ENCODE assay signal across 37 mouse cellular contexts in genomic region chr14:56310238-56310637, GRCm38 (mm10). TPM values are rescaled to one million over a fixed set of nuclear protein-coding genes. Genes with fewer than 3 reads are reported as not detected.
"Had no signal": no experiment of that assay in that cellular context is flagged by ENCODE, and none has a peak within 500 bp of the region (broad histone marks: within the 10 kb centered on the region; RNA-seq: fewer than 3 reads in every experiment).

No protein-coding gene starts in this region.

- H3K9me3 ChIP-seq: heart, embryonic 13.5 days; heart, embryonic 15.5 days; hindbrain, embryonic 13.5 days; hindbrain, embryonic 15.5 days; kidney, embryonic 15.5 days; limb, embryonic 13.5 days; limb, embryonic 15.5 days; liver, embryonic 12.5 days had no signal

- H3K4me3 ChIP-seq: heart, adult 2 months; heart, embryonic 13.5 days; heart, embryonic 15.5 days; hindbrain, embryonic 13.5 days; hindbrain, embryonic 15.5 days; kidney, embryonic 15.5 days; limb, embryonic 13.5 days; limb, embryonic 15.5 days; liver, embryonic 12.5 days had no signal

- H3K4me1 ChIP-seq: heart, embryonic 13.5 days; heart, embryonic 15.5 days; hindbrain, embryonic 13.5 days; hindbrain, embryonic 15.5 days; kidney, embryonic 15.5 days; liver, embryonic 12.5 days had no signal

- H3K36me3 ChIP-seq: heart, embryonic 13.5 days; heart, embryonic 15.5 days; hindbrain, embryonic 13.5 days; hindbrain, embryonic 15.5 days; kidney, embryonic 15.5 days; limb, embryonic 13.5 days; limb, embryonic 15.5 days; liver, embryonic 12.5 days had no signal

- H3K9ac ChIP-seq: heart, embryonic 13.5 days; heart, embryonic 15.5 days; hindbrain, embryonic 13.5 days; hindbrain, embryonic 15.5 days; kidney, embryonic 15.5 days; limb, embryonic 13.5 days; limb, embryonic 15.5 days; liver, embryonic 12.5 days; liver, embryonic 14.5 days had no signal

- H3K4me2 ChIP-seq: heart, embryonic 11.5 days; heart, embryonic 13.5 days; heart, embryonic 15.5 days; hindbrain, embryonic 13.5 days; hindbrain, embryonic 15.5 days; kidney, embryonic 15.5 days; limb, embryonic 13.5 days; limb, embryonic 15.5 days; liver, embryonic 12.5 days had no signal

- H3K27me3 ChIP-seq: heart, embryonic 13.5 days; heart, embryonic 15.5 days; hindbrain, embryonic 13.5 days; hindbrain, embryonic 15.5 days; kidney, embryonic 15.5 days; limb, embryonic 13.5 days; limb, embryonic 15.5 days; liver, embryonic 12.5 days had no signal

- H3K27ac ChIP-seq: heart, adult 2 months; heart, embryonic 13.5 days; heart, embryonic 15.5 days; hindbrain, embryonic 13.5 days; hindbrain, embryonic 15.5 days; kidney, embryonic 15.5 days; kidney, postnatal 0 days; limb, embryonic 13.5 days; limb, embryonic 15.5 days; liver, embryonic 12.5 days; liver, embryonic 14.5 days had no signal

- DNase-seq: gastrocnemius, postnatal 10 days; gastrocnemius, postnatal 36 days; heart, adult 11 months; heart, adult 2 months; heart, postnatal 14 days; heart, postnatal 36 days; kidney, adult 11 months; kidney, adult 2 months; kidney, adult 9 months; kidney, postnatal 14 days; kidney, postnatal 36 days; layer of hippocampus, adult 9-11 months; layer of hippocampus, postnatal 36 days; left cerebral cortex, postnatal 4 days had no signal

RNA-seq across cellular contexts. Expression of gene Gzmb, which starts 48.2 kb away (rescaled TPM):
- total RNA-seq: gastrocnemius, postnatal 10 days; gastrocnemius, postnatal 36 days; heart, postnatal 14 days; heart, postnatal 36 days; layer of hippocampus, adult 18-20 months; layer of hippocampus, adult 8-10 months; layer of hippocampus, postnatal 14 days; layer of hippocampus, postnatal 36 days; left cerebral cortex, adult 18-20 months; left cerebral cortex, adult 8-10 months; left cerebral cortex, postnatal 10 days; left cerebral cortex, postnatal 25 days; left cerebral cortex, postnatal 4 days had no signal
- polyA plus RNA-seq: heart, embryonic 11.5 days; heart, postnatal 0 days; hindbrain, embryonic 13.5 days; hindbrain, embryonic 15.5 days; kidney, postnatal 0 days; limb, embryonic 11.5 days; liver, embryonic 12.5 days had no signal

RNA-seq across cellular contexts. Expression of gene Atp12a, which starts 54.6 kb away (rescaled TPM):
- total RNA-seq: gastrocnemius, postnatal 10 days; gastrocnemius, postnatal 36 days; heart, adult 2 months; heart, postnatal 14 days; heart, postnatal 36 days; hematopoietic stem cell, adult 5-6 weeks; layer of hippocampus, adult 8-10 months; layer of hippocampus, postnatal 14 days; layer of hippocampus, postnatal 36 days; left cerebral cortex, adult 18-20 months; liver, adult 2 months had no signal
- polyA plus RNA-seq: heart, adult 2 months; heart, embryonic 11.5 days; heart, postnatal 0 days; intestine, embryonic 14.5 days; liver, embryonic 12.5 days; liver, embryonic 14.5 days had no signal
